Mouse (Mus musculus): Measurements from ENCODE around the gene B3gnt3. TPM values are rescaled to one million over a fixed set of nuclear protein-coding genes. Genes with fewer than 3 reads are reported as not detected.

Gene B3gnt3
- polyA plus RNA-seq, 1 experiment, result 5.2 TPM

- H3K36me3 ChIP-seq (ENCODE audit: control insufficient read depth, insufficient read depth, low read length), result peaks cover 32% of the 10 kb centered on the region
Observed at GRCm38 (mm10) chr8:71719928-71720457, 18.4 kb upstream of the B3gnt3 start.

GRCm38 (mm10) chr8:71719218-71719617, 17.6 kb upstream of the B3gnt3 start:
- DNase-seq (ENCODE audit: low read depth in 1 of 2, low spot score in 2 of 2), result no peak
- H3K4me1 ChIP-seq (ENCODE audit: control insufficient read depth, insufficient read depth, insufficient read length), result peaks cover 6% of the 10 kb centered on the region; the same call in 1 of the 2 replicates
- H3K36me3 ChIP-seq (ENCODE audit: control insufficient read depth, insufficient read depth, low read length), result peaks cover 39% of the 10 kb centered on the region
- WGBS, result 81% methylated on average over 4 of the region's 4 CpGs
- H3K27ac ChIP-seq (ENCODE audit: insufficient read depth, low read length), result peak overlapping the region; percentile 1; the same call in 1 of the 2 replicates
- no peaks in the 10 kb centered on the region for H3K27me3 ChIP-seq (ENCODE audit: control insufficient read depth, insufficient read depth, low read length)
- no peak for TF ChIP-seq CTCF (IDR thresholded peaks at IDR 0.05; ENCODE audit: extremely low read depth, insufficient read depth, insufficient read length, insufficient replicate concordance)
- no peak for TF ChIP-seq POLR2A (IDR thresholded peaks at IDR 0.05; ENCODE audit: low read depth, low read length)
- H3K4me3 ChIP-seq (ENCODE audit: extremely low read depth, insufficient read depth, insufficient read length), result no peak overlapping the region

More at GRCm38 (mm10) chr8:71719928-71720457, 18.4 kb upstream of the B3gnt3 start:
- no peak for DNase-seq (ENCODE audit: low read depth in 1 of 2, low spot score in 2 of 2)
- H3K4me3 ChIP-seq (ENCODE audit: extremely low read depth, insufficient read depth, insufficient read length), result no peak overlapping the region
- no peak overlapping the region; the same call in 1 of the 2 replicates for H3K27ac ChIP-seq (ENCODE audit: insufficient read depth, low read length)
- 80% methylated on average over 7 of the region's 7 CpGs for WGBS
- H3K27me3 ChIP-seq (ENCODE audit: control insufficient read depth, insufficient read depth, low read length), result no peaks in the 10 kb centered on the region
- no peak for TF ChIP-seq POLR2A (IDR thresholded peaks at IDR 0.05; ENCODE audit: low read depth, low read length)
- TF ChIP-seq CTCF (IDR thresholded peaks at IDR 0.05; ENCODE audit: extremely low read depth, insufficient read depth, insufficient read length, insufficient replicate concordance), result no peak
- H3K4me1 ChIP-seq (ENCODE audit: control insufficient read depth, insufficient read depth, insufficient read length), result peaks cover 13% of the 10 kb centered on the region

- Histone ChIP-seq H3K27me3 (ENCODE audit: control insufficient read depth, insufficient read depth, low read length) (no peaks in the 10 kb centered on the region), H3K4me3 (ENCODE audit: extremely low read depth, insufficient read depth, insufficient read length) (no peak overlapping the region), H3K36me3 (ENCODE audit: control insufficient read depth, insufficient read depth, low read length) (peaks cover 44% of the 10 kb centered on the region), H3K4me1 (ENCODE audit: control insufficient read depth, insufficient read depth, insufficient read length) (no peaks in the 10 kb centered on the region; the same call in 1 of the 2 replicates), H3K27ac (ENCODE audit: insufficient read depth, low read length) (no peak overlapping the region)
- WGBS, result 80% methylated on average over 3 of the region's 3 CpGs
- TF ChIP-seq CTCF (IDR thresholded peaks at IDR 0.05; ENCODE audit: extremely low read depth, insufficient read depth, insufficient read length, insufficient replicate concordance) (no peak), POLR2A (IDR thresholded peaks at IDR 0.05; ENCODE audit: low read depth, low read length) (no peak)
- no peak for DNase-seq (ENCODE audit: low read depth in 1 of 2, low spot score in 2 of 2)
Observed at GRCm38 (mm10) chr8:71718252-71718651, 16.7 kb upstream of the B3gnt3 start.

- DNase-seq (ENCODE audit: low read depth in 1 of 2, low spot score in 2 of 2), result no peak
- TF ChIP-seq CTCF (IDR thresholded peaks at IDR 0.05; ENCODE audit: extremely low read depth, insufficient read depth, insufficient read length, insufficient replicate concordance) (no peak), POLR2A (IDR thresholded peaks at IDR 0.05; ENCODE audit: low read depth, low read length) (no peak)
- Histone ChIP-seq H3K36me3 (ENCODE audit: control insufficient read depth, insufficient read depth, low read length) (peaks cover 54% of the 10 kb centered on the region), H3K4me1 (ENCODE audit: control insufficient read depth, insufficient read depth, insufficient read length) (no peaks in the 10 kb centered on the region), H3K27me3 (ENCODE audit: control insufficient read depth, insufficient read depth, low read length) (no peaks in the 10 kb centered on the region), H3K4me3 (ENCODE audit: extremely low read depth, insufficient read depth, insufficient read length) (no peak overlapping the region), H3K27ac (ENCODE audit: insufficient read depth, low read length) (no peak overlapping the region)
- WGBS, result 94% methylated on average over 12 of the region's 12 CpGs
Observed at GRCm38 (mm10) chr8:71717096-71717495, 15.5 kb upstream of the B3gnt3 start.

- Histone ChIP-seq H3K4me1 (ENCODE audit: control insufficient read depth, insufficient read depth, insufficient read length) (no peaks in the 10 kb centered on the region), H3K4me3 (ENCODE audit: extremely low read depth, insufficient read depth, insufficient read length) (no peak overlapping the region), H3K27me3 (ENCODE audit: control insufficient read depth, insufficient read depth, low read length) (no peaks in the 10 kb centered on the region), H3K27ac (ENCODE audit: insufficient read depth, low read length) (no peak overlapping the region), H3K36me3 (ENCODE audit: control insufficient read depth, insufficient read depth, low read length) (peaks cover 54% of the 10 kb centered on the region)
- no peak for TF ChIP-seq POLR2A (IDR thresholded peaks at IDR 0.05; ENCODE audit: low read depth, low read length)
- no peak for TF ChIP-seq CTCF (IDR thresholded peaks at IDR 0.05; ENCODE audit: extremely low read depth, insufficient read depth, insufficient read length, insufficient replicate concordance)
- WGBS, result 92% methylated on average over 13 of the region's 13 CpGs
- no peak for DNase-seq (ENCODE audit: low read depth in 1 of 2, low spot score in 2 of 2)
Observed at GRCm38 (mm10) chr8:71716561-71717053, 15.0 kb upstream of the B3gnt3 start.

- H3K4me3 ChIP-seq (ENCODE audit: extremely low read depth, insufficient read depth, insufficient read length), result no peak overlapping the region
- TF ChIP-seq POLR2A (IDR thresholded peaks at IDR 0.05; ENCODE audit: low read depth, low read length), result no peak
- WGBS, result 81% methylated on average over 8 of the region's 8 CpGs
- H3K27me3 ChIP-seq (ENCODE audit: control insufficient read depth, insufficient read depth, low read length), result no peaks in the 10 kb centered on the region
- H3K4me1 ChIP-seq (ENCODE audit: control insufficient read depth, insufficient read depth, insufficient read length), result no peaks in the 10 kb centered on the region
- DNase-seq (ENCODE audit: low read depth in 1 of 2, low spot score in 2 of 2), result no peak
- no peak overlapping the region for H3K27ac ChIP-seq (ENCODE audit: insufficient read depth, low read length)
- peaks cover 56% of the 10 kb centered on the region for H3K36me3 ChIP-seq (ENCODE audit: control insufficient read depth, insufficient read depth, low read length)
Observed at GRCm38 (mm10) chr8:71715531-71715930, 13.9 kb upstream of the B3gnt3 start.

- peaks cover 48% of the 10 kb centered on the region for H3K36me3 ChIP-seq (ENCODE audit: control insufficient read depth, insufficient read depth, low read length)
- no peak for TF ChIP-seq POLR2A (IDR thresholded peaks at IDR 0.05; ENCODE audit: low read depth, low read length)
- TF ChIP-seq CTCF (IDR thresholded peaks at IDR 0.05; ENCODE audit: extremely low read depth, insufficient read depth, insufficient read length, insufficient replicate concordance), result no peak
- H3K4me3 ChIP-seq (ENCODE audit: extremely low read depth, insufficient read depth, insufficient read length), result no peak overlapping the region
- no peaks in the 10 kb centered on the region for H3K27me3 ChIP-seq (ENCODE audit: control insufficient read depth, insufficient read depth, low read length)
- no peak for DNase-seq (ENCODE audit: low read depth in 1 of 2, low spot score in 2 of 2)
- H3K27ac ChIP-seq (ENCODE audit: insufficient read depth, low read length), result no peak overlapping the region
- WGBS, result 81% methylated on average over 2 of the region's 2 CpGs
- H3K4me1 ChIP-seq (ENCODE audit: control insufficient read depth, insufficient read depth, insufficient read length), result no peaks in the 10 kb centered on the region
Observed at GRCm38 (mm10) chr8:71711574-71711973, 10.0 kb upstream of the B3gnt3 start.

Measured in spleen, adult 2 months (tissue).